1 mouse cellular context compared by ENCODE assay signal in the genomic region with DNA sequence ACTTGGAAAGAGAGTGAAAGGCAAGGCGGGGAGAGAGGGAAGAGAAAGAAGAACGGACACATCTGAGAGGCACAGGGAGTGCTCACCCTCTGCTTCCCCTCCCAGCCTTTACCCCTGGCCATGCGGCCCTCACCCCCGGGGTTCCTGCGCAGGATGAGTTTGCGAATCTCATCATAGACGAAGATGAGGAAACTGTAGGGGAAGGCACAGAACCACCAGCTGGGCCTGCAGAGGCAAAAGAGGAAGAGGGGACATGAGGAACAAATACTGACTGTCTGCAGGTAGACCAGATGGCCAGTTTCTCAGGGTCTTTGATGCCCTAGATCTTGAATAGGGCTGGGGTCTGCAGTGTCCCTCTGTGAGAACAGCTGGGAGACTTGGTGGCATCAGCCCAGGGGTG.
TF ChIP-seq lines count a peak whose summit lies in the region.

No protein-coding gene starts in this region.

TF ChIP-seq in MEL, 35 proteins besides CTCF, POLR2A, EP300 and RAD21:
- TF ChIP-seq ETS1 (IDR thresholded peaks at IDR 0.05; ENCODE audit: low read depth, low read length) (peak; percentile 72), GABPA (IDR thresholded peaks at IDR 0.05; ENCODE audit: low read depth, low read length) (no peak), MYC (IDR thresholded peaks at IDR 0.05; ENCODE audit: low read depth, low read length) (peak; percentile 85), MYB (IDR thresholded peaks at IDR 0.05; ENCODE audit: low read depth, low read length) (no peak), NRF1 (IDR thresholded peaks at IDR 0.05; ENCODE audit: insufficient read depth, low read depth, low read length, poor library complexity, severe bottlenecking) (peak; percentile 40; the same call in 1 of the 2 replicates), RCOR1 (IDR thresholded peaks at IDR 0.05; ENCODE audit: low read depth, low read length) (0 out of 2 replicates have a peak, but pooled peaks have one; percentile 14), MXI1 (IDR thresholded peaks at IDR 0.05; ENCODE audit: low read depth, low read length) (peak; percentile 40; the same call in 1 of the 2 replicates), HCFC1 (IDR thresholded peaks at IDR 0.05; ENCODE audit: low read depth, low read length) (peak; percentile 36), ELF1 (IDR thresholded peaks at IDR 0.05; ENCODE audit: low read depth, low read length) (no peak), CHD2 (IDR thresholded peaks at IDR 0.05; ENCODE audit: low read length) (no peak), USF2 (IDR thresholded peaks at IDR 0.05; ENCODE audit: borderline replicate concordance in 1 of 2, insufficient read depth in 1 of 2, low read depth in 1 of 2, low read length in 2 of 2) (no peak), SIN3A (IDR thresholded peaks at IDR 0.05; ENCODE audit: low read length) (peak; percentile 69), POLR2AphosphoS5 (IDR thresholded peaks at IDR 0.05; ENCODE audit: borderline replicate concordance, low read depth, low read length) (no peak)
